Mouse (Mus musculus) ES-E14 (cell line): ENCODE measurements around the gene Smad5. TPM values are rescaled to one million over a fixed set of nuclear protein-coding genes. Genes with fewer than 3 reads are reported as not detected.
A peak's percentile ranks its signal among the peaks of the same experiment; 100 is the strongest.

Source experiments
- DNase-seq: peaks from one replicate; pipeline ENCODE4 v3.0.0-alpha.2; 2013; ENCODE audit warnings: low read depth, low spot score
- H3K27ac ChIP-seq: 2 replicates; pipeline ENCODE4 v1.5.1; 2012; ENCODE audit warnings: low read depth, mild to moderate bottlenecking, low read length, moderate library complexity, mixed read lengths; ENCODE audit not compliant: poor library complexity, insufficient read depth, severe bottlenecking
- H3K36me3 ChIP-seq: 2 replicates; pipeline ENCODE4 v1.6.1; 2012; ENCODE audit warnings: mild to moderate bottlenecking, low read length, moderate library complexity, mixed read lengths; ENCODE audit not compliant: control insufficient read depth, poor library complexity, insufficient read depth, severe bottlenecking
- H3K4me1 ChIP-seq, 2 experiments: fragments of 150-350 bp in 1 of 2; sonication (generic) in 1 of 2; 2 replicates each; pipeline ENCODE4 v1.6.1; 2012; ENCODE audit warnings: low read length in 2 of 2, mild to moderate bottlenecking in 1 of 2, mixed read lengths in 1 of 2; ENCODE audit not compliant: control insufficient read depth in 2 of 2, insufficient read depth in 2 of 2, poor library complexity in 1 of 2
- H3K4me3 ChIP-seq, 2 experiments: fragments of 150-350 bp in 1 of 2; sonication (generic) in 1 of 2; 2 replicates each; pipeline ENCODE4 v1.5.1; 2012; ENCODE audit warnings: low read length in 2 of 2, low read depth in 1 of 2, mild to moderate bottlenecking in 1 of 2, mixed read lengths in 1 of 2; ENCODE audit not compliant: insufficient read depth in 1 of 2, poor library complexity in 1 of 2, severe bottlenecking in 1 of 2
- H3K9ac ChIP-seq: 2 replicates; pipeline ENCODE4 v1.6.1; 2012; ENCODE audit warnings: low read depth, mild to moderate bottlenecking, low read length, mixed read lengths; ENCODE audit not compliant: poor library complexity, insufficient read depth, severe bottlenecking
- H3K9me3 ChIP-seq: fragments of 150-350 bp; sonication (generic); 2 replicates; pipeline ENCODE4 v1.6.1; 2012; ENCODE audit warnings: low read depth, mild to moderate bottlenecking, low read length; ENCODE audit not compliant: control insufficient read depth, insufficient read depth
- CHD2 ChIP-seq: IDR thresholded peaks from 2 replicates; pipeline ENCODE4 v1.6.1; 2014; ENCODE audit warnings: mild to moderate bottlenecking, low read depth, low read length, inconsistent platforms
- HCFC1 ChIP-seq: IDR thresholded peaks from 2 replicates; pipeline ENCODE4 v1.6.1; 2012; ENCODE audit warnings: low read length, inconsistent platforms, borderline replicate concordance; ENCODE audit not compliant: insufficient read depth
- MAFK ChIP-seq: IDR thresholded peaks from 2 replicates; pipeline ENCODE4 v1.6.1; 2014; ENCODE audit warnings: mild to moderate bottlenecking, low read depth, low read length, inconsistent platforms; ENCODE audit not compliant: insufficient read depth
- ZC3H11A ChIP-seq: IDR thresholded peaks from 2 replicates; pipeline ENCODE4 v1.6.1; 2012; ENCODE audit warnings: low read depth, mild to moderate bottlenecking, inconsistent platforms, low read length, borderline replicate concordance
- ZNF384 ChIP-seq: IDR thresholded peaks from 2 replicates; pipeline ENCODE4 v1.6.1; 2012; ENCODE audit warnings: low read depth, low read length, inconsistent platforms
- in situ Hi-C, 2 experiments: fragments of 600-800 bp; cut with MboI; formaldehyde crosslinking; loops; one replicate each; pipeline ENCODE4 v1.15.1; 2025; ENCODE audit warnings: low sequenced_read_pairs in 2 of 2, inconsistent platforms in 1 of 2; ENCODE audit not compliant: unreplicated experiment in 2 of 2
- total RNA-seq: library from RNA; depleted of rRNA; stranded (reverse); fragments of 300-350 nt; gene quantifications from 2 replicates; pipeline ENCODE4 v1.2.3, GENCODE M21; 2012

Smad5 gene
- total RNA-seq, 1 experiment: 14.2 TPM

- H3K36me3 ChIP-seq: no peaks in the 10 kb centered on the region
- TF ChIP-seq ZNF384 (no peak), HCFC1 (no peak), MAFK (no peak), CHD2 (no peak), ZC3H11A (no peak)
- H3K27ac ChIP-seq: peak overlapping the region; percentile 82
- peak overlapping the region; percentile 96 for H3K9ac ChIP-seq
- peak overlapping the region; percentile 59 to 88 for H3K4me3 ChIP-seq
- DNase-seq: peak; percentile 49
- in situ Hi-C loops: no loop called here
- no peaks in the 10 kb centered on the region for H3K9me3 ChIP-seq
- H3K4me1 ChIP-seq: peaks cover 0 to 2% of the 10 kb centered on the region in 2 experiments; a peak in 3 of 4 replicates
Observed at GRCm38 (mm10) chr13:56703222-56703870, 536 bp downstream of the Smad5 start.

DNA sequence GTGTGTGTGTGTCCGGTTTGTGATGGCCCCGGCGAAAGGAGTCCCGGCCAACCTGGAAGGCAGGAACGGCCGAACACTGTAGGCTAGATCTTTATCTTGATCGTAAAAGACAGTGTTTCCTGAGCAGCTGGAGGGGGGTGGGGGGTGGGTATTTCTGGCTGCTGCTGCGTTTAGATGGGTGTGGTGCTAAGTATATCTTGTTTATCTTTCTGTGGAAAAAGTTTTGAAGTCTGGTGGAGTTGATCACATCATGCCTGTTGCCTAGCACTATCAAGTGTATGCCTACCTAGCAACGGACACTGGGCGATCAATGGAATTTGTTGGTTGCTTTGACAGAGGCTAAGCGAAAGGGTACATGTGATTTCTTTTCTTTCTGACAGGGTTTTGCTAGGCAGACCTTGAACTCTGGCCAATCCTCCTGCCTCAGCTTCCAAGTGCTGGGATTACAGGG, 1.1 kb downstream of the Smad5 start:
- TF ChIP-seq HCFC1: no peak
- TF ChIP-seq ZC3H11A: no peak
- TF ChIP-seq CHD2: no peak
- no peak for TF ChIP-seq ZNF384
- TF ChIP-seq MAFK: no peak
- Histone ChIP-seq H3K9ac (peak overlapping the region; percentile 91), H3K27ac (peak overlapping the region; percentile 82), H3K9me3 (no peaks in the 10 kb centered on the region), H3K36me3 (no peaks in the 10 kb centered on the region), H3K4me3 (peak overlapping the region; percentile 59 to 88), H3K4me1 (peaks cover 0 to 2% of the 10 kb centered on the region in 2 experiments; a peak in 3 of 4 replicates)
- DNase-seq: peak; percentile 11
- in situ Hi-C loops: no loop called here

DNA sequence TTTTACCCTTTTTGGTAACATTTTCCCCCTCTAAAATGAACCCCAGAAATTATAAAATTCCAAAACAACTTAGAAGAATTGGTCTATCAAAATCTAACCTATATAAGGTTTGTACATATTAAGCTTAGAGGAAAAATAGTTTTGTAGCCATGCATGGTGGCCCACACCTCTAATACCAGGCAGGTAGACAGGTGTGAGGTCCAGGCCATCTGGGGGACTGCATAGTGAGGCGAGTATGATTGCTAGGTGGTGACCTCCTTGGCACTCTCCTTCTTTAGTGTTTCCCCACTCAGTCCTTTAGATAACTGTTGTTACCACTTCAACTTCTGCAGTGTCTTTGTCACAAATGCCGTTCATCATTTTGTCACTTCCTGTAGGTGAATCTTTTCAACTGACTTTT, 1.8 kb downstream of the Smad5 start:
- in situ Hi-C loops: no loop called here

DNA sequence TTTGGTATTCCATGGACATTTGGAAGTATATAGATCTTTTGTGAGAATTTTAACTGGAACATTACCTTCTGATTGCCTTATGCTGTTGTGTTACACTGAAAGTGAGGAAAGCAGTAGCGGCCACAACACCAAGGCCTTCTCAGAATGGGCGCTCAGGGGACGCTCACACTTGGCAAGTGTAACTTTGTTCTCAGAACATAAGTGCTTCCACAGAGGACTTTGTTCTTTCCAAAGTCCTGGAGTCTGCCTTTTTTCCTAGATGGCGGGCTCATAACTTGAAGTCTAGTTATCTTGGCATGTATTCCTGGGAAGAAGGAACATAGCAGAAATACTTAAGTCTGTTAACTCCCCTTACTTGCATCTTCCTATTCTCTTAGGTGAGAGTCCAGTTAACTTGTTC, 4.3 kb downstream of the Smad5 start:
- Histone ChIP-seq H3K4me3 (no peak overlapping the region), H3K9ac (no peak overlapping the region), H3K27ac (no peak overlapping the region), H3K9me3 (no peaks in the 10 kb centered on the region), H3K36me3 (peaks cover 1% of the 10 kb centered on the region; the same call in 1 of the 2 replicates), H3K4me1 (peaks cover 0 to 2% of the 10 kb centered on the region in 2 experiments; a peak in 3 of 4 replicates)
- in situ Hi-C loops: no loop called here
- no peak for TF ChIP-seq ZC3H11A
- TF ChIP-seq HCFC1: no peak
- no peak for TF ChIP-seq CHD2
- TF ChIP-seq MAFK: no peak
- TF ChIP-seq ZNF384: no peak
- no peak for DNase-seq

More for the DNA sequence above, 1.8 kb downstream of the Smad5 start:
- Histone ChIP-seq H3K27ac (no peak overlapping the region), H3K36me3 (no peaks in the 10 kb centered on the region), H3K4me1 (peaks cover 0 to 2% of the 10 kb centered on the region in 2 experiments; a peak in 3 of 4 replicates), H3K9me3 (no peaks in the 10 kb centered on the region), H3K9ac (no peak overlapping the region), H3K4me3 (no peak overlapping the region)
- TF ChIP-seq MAFK (no peak), ZNF384 (no peak), ZC3H11A (no peak), HCFC1 (no peak), CHD2 (no peak)
- DNase-seq: no peak
